Mouse (Mus musculus): Measurements from ENCODE around the gene Tshz2. TPM values are rescaled to one million over a fixed set of nuclear protein-coding genes. Genes with fewer than 3 reads are reported as not detected.

The Tshz2 gene
- polyA plus RNA-seq, 1 experiment from 2014 or later = 50.6 TPM

DNA sequence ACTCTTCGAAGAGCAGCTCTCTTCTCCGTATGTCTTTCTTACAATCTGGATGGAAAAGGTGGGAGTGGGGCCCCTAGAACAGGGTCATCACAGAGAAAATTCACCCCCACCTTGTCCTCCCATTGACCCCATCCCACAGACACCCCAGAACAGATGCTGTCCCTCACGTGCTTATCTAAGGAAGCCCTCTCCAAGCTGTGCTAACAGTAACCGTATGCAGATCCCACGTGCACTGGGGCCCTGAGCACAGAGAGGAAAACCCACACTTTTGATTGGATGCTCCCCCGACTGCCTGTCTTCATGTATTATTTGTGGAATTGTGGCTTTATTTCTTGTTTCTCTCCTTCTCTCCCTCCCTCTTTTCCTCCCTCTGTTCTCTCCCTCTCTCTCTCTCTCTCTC lies 229.9 kb downstream of the Tshz2 start:
- H3K4me1 ChIP-seq (replicated peaks) = peaks cover 76% of the 10 kb centered on the region
- no peaks in the 10 kb centered on the region for H3K27me3 ChIP-seq
- ATAC-seq (ENCODE audit: low read depth) = no peak
- no peak overlapping the region for H3K9ac ChIP-seq
- H3K36me3 ChIP-seq = no peaks in the 10 kb centered on the region
- H3K4me3 ChIP-seq = no peak overlapping the region
- 55% methylated on average over 6 of the region's 6 CpGs for WGBS
- no peaks in the 10 kb centered on the region for H3K9me3 ChIP-seq
- no peak overlapping the region for H3K4me2 ChIP-seq
- H3K27ac ChIP-seq (replicated peaks) = no peak overlapping the region

DNA sequence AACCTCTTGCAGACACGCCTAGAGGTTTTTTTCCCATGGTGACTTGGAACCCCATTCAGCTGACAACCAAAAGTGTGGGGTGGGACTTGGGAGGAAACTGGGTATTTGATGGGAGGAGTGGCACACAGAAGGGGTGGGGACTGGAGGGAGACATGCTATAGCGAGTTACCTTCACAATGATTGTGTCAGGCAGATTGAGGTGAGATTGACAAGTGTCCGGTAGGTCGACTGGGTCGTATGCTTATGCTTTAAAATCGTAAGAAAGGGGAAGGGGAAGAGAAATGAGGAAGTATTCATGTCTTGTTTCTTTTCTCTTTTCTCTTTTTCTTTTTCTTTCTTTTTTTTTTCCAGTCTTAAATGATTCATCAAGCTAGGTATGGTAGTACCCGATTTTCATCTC lies 236.7 kb downstream of the Tshz2 start:
- WGBS = 87% methylated on average over 7 of the region's 7 CpGs
- no peak for ATAC-seq (ENCODE audit: low read depth)

DNA sequence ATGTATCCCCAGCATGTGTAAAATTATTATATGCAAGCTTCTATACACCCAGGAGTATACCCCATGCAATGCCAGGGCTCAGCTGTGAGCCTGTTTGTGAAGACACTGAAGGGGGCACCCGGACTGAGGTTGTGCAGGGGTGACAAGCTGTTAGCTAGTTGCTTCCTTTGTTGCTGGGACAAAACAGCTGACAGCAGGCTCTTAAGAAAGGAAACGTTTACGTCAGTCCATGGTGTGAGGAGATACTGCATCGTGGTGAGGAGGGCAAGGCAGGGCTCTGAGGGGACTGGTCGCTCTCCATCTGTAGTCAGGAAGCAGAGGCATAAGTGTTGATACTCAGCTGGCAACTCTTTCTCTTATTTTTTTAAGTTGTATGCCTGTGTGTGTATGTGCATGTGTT lies 237.7 kb downstream of the Tshz2 start:
- Histone ChIP-seq H3K27me3 (no peaks in the 10 kb centered on the region), H3K36me3 (no peaks in the 10 kb centered on the region), H3K27ac (replicated peaks) (peak overlapping the region; percentile 40; the same call in 1 of the 2 replicates), H3K4me1 (replicated peaks) (peaks cover 48% of the 10 kb centered on the region), H3K9me3 (no peaks in the 10 kb centered on the region), H3K4me3 (no peak overlapping the region), H3K4me2 (no peak overlapping the region), H3K9ac (0 out of 2 replicates have a peak overlapping the region, but pooled peaks have one; percentile 2)
- WGBS = 24% methylated on average over 5 of the region's 5 CpGs
- ATAC-seq (ENCODE audit: low read depth) = no peak

More for the DNA sequence above, 236.7 kb downstream of the Tshz2 start:
- H3K27ac ChIP-seq (replicated peaks) = no peak overlapping the region
- no peak overlapping the region for H3K4me2 ChIP-seq
- no peaks in the 10 kb centered on the region for H3K36me3 ChIP-seq
- peaks cover 53% of the 10 kb centered on the region for H3K4me1 ChIP-seq (replicated peaks)
- H3K4me3 ChIP-seq = no peak overlapping the region
- H3K9ac ChIP-seq = no peak overlapping the region
- H3K27me3 ChIP-seq = no peaks in the 10 kb centered on the region
- H3K9me3 ChIP-seq = no peaks in the 10 kb centered on the region

- no peak overlapping the region for H3K4me2 ChIP-seq
- no peak overlapping the region for H3K9ac ChIP-seq
- H3K36me3 ChIP-seq = no peaks in the 10 kb centered on the region
- peaks cover 48% of the 10 kb centered on the region for H3K4me1 ChIP-seq (replicated peaks)
- no peaks in the 10 kb centered on the region for H3K9me3 ChIP-seq
- H3K27me3 ChIP-seq = no peaks in the 10 kb centered on the region
- no peak overlapping the region for H3K27ac ChIP-seq (replicated peaks)
- ATAC-seq (ENCODE audit: low read depth) = no peak
- H3K4me3 ChIP-seq = no peak overlapping the region
- 90% methylated on average over 8 of the region's 8 CpGs for WGBS
These were observed 238.7 kb downstream of the Tshz2 start for GRCm38 (mm10) chr2:169871436-169872060.

DNA sequence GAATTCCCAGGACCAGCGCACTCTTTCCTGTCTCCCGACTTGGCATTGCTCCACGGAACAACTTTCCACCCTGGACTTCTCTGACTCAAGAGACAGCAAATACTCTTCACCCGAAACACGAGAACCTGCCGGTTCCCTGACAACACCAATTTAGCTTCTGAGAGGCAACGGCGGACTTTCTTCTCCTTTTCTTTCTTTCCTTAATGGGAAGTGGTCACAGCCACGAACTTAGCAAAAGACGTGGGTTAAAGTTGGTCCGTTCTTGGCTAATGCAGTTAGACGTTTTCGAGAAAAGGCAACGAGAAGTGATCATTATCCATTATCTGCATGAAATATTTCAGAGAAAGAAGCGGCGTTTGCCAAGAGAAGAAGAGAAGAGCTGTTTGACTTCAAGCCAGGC lies 240.6 kb downstream of the Tshz2 start:
- Histone ChIP-seq H3K4me3 (no peak overlapping the region), H3K9ac (no peak overlapping the region), H3K4me2 (no peak overlapping the region), H3K9me3 (no peaks in the 10 kb centered on the region), H3K27me3 (no peaks in the 10 kb centered on the region), H3K36me3 (no peaks in the 10 kb centered on the region), H3K4me1 (replicated peaks) (peaks cover 40% of the 10 kb centered on the region), H3K27ac (replicated peaks) (peak overlapping the region; percentile 52)
- 69% methylated on average over 16 of the region's 16 CpGs for WGBS
- ATAC-seq (ENCODE audit: low read depth) = no peak

DNA sequence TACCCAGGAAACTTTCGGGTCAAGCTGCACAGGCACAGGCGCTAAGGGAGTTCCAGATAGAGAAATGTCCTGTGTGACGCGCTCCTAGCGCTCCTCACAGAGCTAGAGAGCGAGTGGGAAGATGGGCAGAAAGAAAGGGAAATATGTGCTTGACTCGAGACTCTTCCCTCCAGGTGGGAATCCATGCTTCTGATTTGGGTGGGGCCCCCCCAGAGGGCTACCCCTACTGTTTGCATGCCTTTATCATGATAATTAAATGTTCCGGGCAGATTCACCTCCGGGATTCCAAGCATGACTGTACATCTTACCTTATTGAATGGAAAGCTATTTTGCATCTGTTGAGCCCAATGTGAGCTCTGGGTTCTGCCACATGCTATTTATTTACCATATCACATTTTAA lies 255.1 kb downstream of the Tshz2 start:
- Histone ChIP-seq H3K9ac (no peak overlapping the region), H3K27ac (replicated peaks) (0 out of 2 replicates have a peak overlapping the region, but pooled peaks have one; percentile 2), H3K36me3 (peaks cover 33% of the 10 kb centered on the region), H3K4me3 (no peak overlapping the region), H3K27me3 (no peaks in the 10 kb centered on the region), H3K9me3 (no peaks in the 10 kb centered on the region), H3K4me1 (replicated peaks) (peaks cover 33% of the 10 kb centered on the region; the same call in 1 of the 2 replicates), H3K4me2 (no peak overlapping the region)
- 70% methylated on average over 9 of the region's 9 CpGs for WGBS
- ATAC-seq (ENCODE audit: low read depth) = no peak

- no peak overlapping the region for H3K4me3 ChIP-seq
- ATAC-seq (ENCODE audit: low read depth) = peak; percentile 52
- H3K4me1 ChIP-seq (replicated peaks) = peaks cover 46% of the 10 kb centered on the region
- no peaks in the 10 kb centered on the region for H3K36me3 ChIP-seq
- no peaks in the 10 kb centered on the region for H3K9me3 ChIP-seq
- 19% methylated on average over 14 of the region's 14 CpGs for WGBS
- peak overlapping the region; percentile 83 for H3K27ac ChIP-seq (replicated peaks)
- H3K27me3 ChIP-seq = no peaks in the 10 kb centered on the region
- H3K9ac ChIP-seq = no peak overlapping the region
- H3K4me2 ChIP-seq = peak overlapping the region; percentile 7; the same call in 1 of the 2 replicates
These were observed 259.7 kb downstream of the Tshz2 start for GRCm38 (mm10) chr2:169892441-169893038.

DNA sequence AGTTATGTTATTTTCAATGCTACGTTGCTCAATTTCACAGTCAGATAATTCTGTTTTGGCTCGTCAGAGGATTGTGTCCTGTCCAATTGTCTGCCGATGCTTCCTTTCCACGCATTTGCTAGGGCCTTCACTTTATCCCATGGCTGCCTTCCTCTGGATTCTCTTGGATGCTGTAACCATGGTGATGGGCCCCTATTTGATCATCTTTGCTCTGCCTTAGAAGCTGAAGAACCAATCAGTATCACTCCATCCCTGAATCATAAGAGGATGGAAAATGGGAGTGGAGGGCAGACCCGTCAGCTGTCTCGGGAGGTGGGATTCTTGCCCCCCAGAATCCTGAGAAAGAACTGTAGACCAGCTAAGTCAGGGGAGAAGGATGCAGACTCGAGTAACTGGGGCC lies 270.1 kb downstream of the Tshz2 start:
- Histone ChIP-seq H3K27ac (replicated peaks) (no peak overlapping the region), H3K36me3 (no peaks in the 10 kb centered on the region), H3K27me3 (no peaks in the 10 kb centered on the region), H3K4me3 (no peak overlapping the region), H3K9ac (no peak overlapping the region), H3K4me1 (replicated peaks) (peaks cover 28% of the 10 kb centered on the region), H3K4me2 (no peak overlapping the region), H3K9me3 (no peaks in the 10 kb centered on the region)
- ATAC-seq (ENCODE audit: low read depth) = no peak
- 73% methylated on average over 7 of the region's 7 CpGs for WGBS

GRCm38 (mm10) chr2:169906396-169906795 lies 273.6 kb downstream of the Tshz2 start:
- H3K9me3 ChIP-seq = no peaks in the 10 kb centered on the region
- H3K27ac ChIP-seq (replicated peaks) = no peak overlapping the region
- no peaks in the 10 kb centered on the region for H3K36me3 ChIP-seq
- no peak overlapping the region for H3K4me2 ChIP-seq
- no peak overlapping the region for H3K4me3 ChIP-seq
- WGBS = 6% methylated on average over 9 of the region's 9 CpGs
- peaks cover 41% of the 10 kb centered on the region for H3K4me1 ChIP-seq (replicated peaks)
- no peaks in the 10 kb centered on the region for H3K27me3 ChIP-seq
- H3K9ac ChIP-seq = no peak overlapping the region
- ATAC-seq (ENCODE audit: low read depth) = no peak

DNA sequence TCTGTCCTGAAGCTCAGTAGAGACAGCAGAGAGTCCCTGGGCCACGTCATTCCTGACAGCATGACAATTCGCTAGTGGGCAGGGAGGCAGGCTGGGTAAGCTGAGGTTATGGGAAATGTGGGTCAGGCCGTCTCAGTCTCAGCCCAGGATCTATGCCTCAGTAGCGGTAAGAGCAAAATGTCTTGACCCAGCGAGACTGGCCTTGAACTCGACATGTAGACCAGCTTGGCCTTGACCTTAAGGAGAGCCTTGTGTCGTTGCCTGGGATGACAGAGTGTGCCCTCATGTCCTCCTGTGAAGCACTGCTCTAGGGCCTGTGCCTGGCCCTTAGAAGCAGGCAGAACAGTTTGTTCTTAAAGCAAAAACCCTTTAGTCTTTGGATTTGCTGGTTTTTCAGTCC lies 275.2 kb downstream of the Tshz2 start:
- Histone ChIP-seq H3K36me3 (no peaks in the 10 kb centered on the region), H3K27ac (replicated peaks) (no peak overlapping the region), H3K9me3 (no peaks in the 10 kb centered on the region), H3K9ac (no peak overlapping the region), H3K27me3 (no peaks in the 10 kb centered on the region), H3K4me3 (no peak overlapping the region), H3K4me1 (replicated peaks) (peaks cover 43% of the 10 kb centered on the region), H3K4me2 (no peak overlapping the region)
- WGBS = 86% methylated on average over 7 of the region's 7 CpGs
- no peak for ATAC-seq (ENCODE audit: low read depth)

DNA sequence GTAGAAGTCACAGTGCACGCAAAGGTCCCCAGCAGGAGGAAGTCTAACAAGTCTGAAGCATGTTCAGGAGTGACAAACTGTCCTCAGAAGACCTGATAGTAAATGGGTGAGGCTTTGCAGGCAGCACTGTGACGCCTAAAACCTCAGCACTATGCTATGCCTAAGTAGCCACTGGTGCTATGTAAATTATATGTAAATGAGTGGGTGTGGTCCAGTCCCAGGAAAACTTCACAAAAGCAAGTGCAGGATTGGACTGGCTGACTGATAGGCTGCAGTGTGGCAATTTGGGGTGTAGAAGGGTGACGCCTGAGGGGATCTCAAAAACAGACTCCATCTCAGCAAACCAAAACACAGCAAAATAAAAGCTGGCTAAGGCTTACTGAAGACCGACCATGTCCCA lies 277.8 kb downstream of the Tshz2 start:
- H3K4me3 ChIP-seq = no peak overlapping the region
- no peak overlapping the region for H3K4me2 ChIP-seq
- no peaks in the 10 kb centered on the region for H3K27me3 ChIP-seq
- H3K9ac ChIP-seq = no peak overlapping the region
- no peak overlapping the region for H3K27ac ChIP-seq (replicated peaks)
- no peak for ATAC-seq (ENCODE audit: low read depth)
- 64% methylated on average over 4 of the region's 4 CpGs for WGBS
- H3K4me1 ChIP-seq (replicated peaks) = peaks cover 46% of the 10 kb centered on the region
- H3K9me3 ChIP-seq = no peaks in the 10 kb centered on the region
- H3K36me3 ChIP-seq = no peaks in the 10 kb centered on the region

DNA sequence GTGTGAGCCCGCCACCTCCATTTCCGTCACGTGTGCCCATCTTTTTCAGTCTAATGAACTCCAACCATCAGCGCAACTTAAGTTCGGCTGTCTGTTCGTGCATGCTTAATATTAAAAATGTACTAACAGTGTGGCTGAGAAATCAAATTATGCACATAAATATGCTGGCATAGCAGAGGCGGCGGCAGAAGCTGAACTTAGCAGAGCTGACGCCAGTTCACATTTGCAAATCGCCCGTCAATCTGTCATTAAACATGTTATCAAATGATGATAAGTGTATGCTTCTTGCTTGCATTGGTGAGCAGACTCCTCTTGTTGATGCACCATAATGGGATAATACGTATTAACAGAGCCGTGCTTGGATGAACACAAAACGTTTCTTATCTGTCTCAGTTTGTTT lies 280.0 kb downstream of the Tshz2 start:
- Histone ChIP-seq H3K9ac (no peak overlapping the region), H3K4me1 (replicated peaks) (peaks cover 29% of the 10 kb centered on the region), H3K27me3 (no peaks in the 10 kb centered on the region), H3K4me3 (no peak overlapping the region), H3K4me2 (no peak overlapping the region), H3K9me3 (no peaks in the 10 kb centered on the region), H3K27ac (replicated peaks) (peak overlapping the region; percentile 67), H3K36me3 (no peaks in the 10 kb centered on the region)
- 72% methylated on average over 14 of the region's 14 CpGs for WGBS
- ATAC-seq (ENCODE audit: low read depth) = peak; percentile 34

DNA sequence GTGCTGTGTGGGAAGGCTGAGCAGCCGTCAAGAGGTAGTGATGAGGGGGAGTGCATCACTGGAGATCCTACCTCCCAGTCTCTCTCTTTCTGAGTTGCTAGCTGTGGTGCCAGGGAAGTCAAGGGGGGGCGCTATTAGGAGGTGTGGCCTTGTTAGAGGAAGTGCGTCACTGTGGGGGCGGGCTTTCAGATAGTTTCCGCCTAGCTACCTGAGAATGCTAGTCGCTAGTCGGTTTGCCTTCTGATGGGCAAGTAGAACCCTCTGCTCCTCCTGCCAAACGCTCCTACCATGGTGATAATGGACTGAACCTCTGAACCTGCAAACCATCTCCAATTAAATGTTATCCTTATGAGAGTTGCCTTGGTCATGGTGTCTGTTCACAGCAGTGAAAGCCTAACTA lies 282.1 kb downstream of the Tshz2 start:
- 83% methylated on average over 8 of the region's 8 CpGs for WGBS
- Histone ChIP-seq H3K4me3 (no peak overlapping the region), H3K4me2 (no peak overlapping the region), H3K9me3 (no peaks in the 10 kb centered on the region), H3K27ac (replicated peaks) (no peak overlapping the region), H3K9ac (no peak overlapping the region), H3K27me3 (no peaks in the 10 kb centered on the region), H3K4me1 (replicated peaks) (peaks cover 33% of the 10 kb centered on the region), H3K36me3 (no peaks in the 10 kb centered on the region)
- no peak for ATAC-seq (ENCODE audit: low read depth)

All from neural tube, embryonic 13.5 days (tissue).